Mouse (Mus musculus): ENCODE data around the gene Palmd. TPM values are rescaled to one million over a fixed set of nuclear protein-coding genes. Genes with fewer than 3 reads are reported as not detected.

Gene Palmd
- polyA plus RNA-seq, 1 experiment from 2014 or later, result 17.7 TPM

- H3K4me2 ChIP-seq (ENCODE audit: low read length), result no peak overlapping the region
- H3K9me3 ChIP-seq (ENCODE audit: control insufficient read depth, low read length), result no peaks in the 10 kb centered on the region
- no peaks in the 10 kb centered on the region for H3K4me1 ChIP-seq (ENCODE audit: control insufficient read depth in 2 of 2, insufficient read depth in 2 of 2, low read length in 2 of 2)
- no peak overlapping the region for H3K4me3 ChIP-seq (ENCODE audit: control insufficient read depth in 1 of 2, insufficient read depth in 1 of 2, low read depth in 1 of 2, low read length in 2 of 2)
- no peaks in the 10 kb centered on the region for H3K27me3 ChIP-seq (ENCODE audit: control insufficient read depth, insufficient read depth, low read length)
- 64% methylated on average over 14 of the region's 14 CpGs for WGBS
- no peak for ATAC-seq (ENCODE audit: insufficient number of reproducible peaks, insufficient read depth, low FRiP score, low read depth)
- no peak overlapping the region for H3K27ac ChIP-seq (replicated peaks in 1 of 2; ENCODE audit: control insufficient read depth in 1 of 2, insufficient read depth in 1 of 2, low read depth in 2 of 2, low read length in 2 of 2)
- H3K36me3 ChIP-seq (ENCODE audit: control insufficient read depth, insufficient read depth, low read length), result peaks cover 45% of the 10 kb centered on the region
- H3K9ac ChIP-seq (ENCODE audit: low read length), result no peak overlapping the region
These were observed 86.4 kb downstream of the Palmd start for GRCm38 (mm10) chr3:116882221-116882960.

GRCm38 (mm10) chr3:116870372-116870771, 98.4 kb downstream of the Palmd start:
- no peak for ATAC-seq (ENCODE audit: insufficient number of reproducible peaks, insufficient read depth, low FRiP score, low read depth)
- Histone ChIP-seq H3K9me3 (ENCODE audit: control insufficient read depth, low read length) (no peaks in the 10 kb centered on the region), H3K4me2 (ENCODE audit: low read length) (no peak overlapping the region), H3K4me3 (ENCODE audit: control insufficient read depth in 1 of 2, insufficient read depth in 1 of 2, low read depth in 1 of 2, low read length in 2 of 2) (no peak overlapping the region), H3K4me1 (ENCODE audit: control insufficient read depth in 2 of 2, insufficient read depth in 2 of 2, low read length in 2 of 2) (peaks cover 0 to 3% of the 10 kb centered on the region in 2 experiments; a peak in 1 of 4 replicates), H3K36me3 (ENCODE audit: control insufficient read depth, insufficient read depth, low read length) (no peaks in the 10 kb centered on the region), H3K27ac (replicated peaks in 1 of 2; ENCODE audit: control insufficient read depth in 1 of 2, insufficient read depth in 1 of 2, low read depth in 2 of 2, low read length in 2 of 2) (no peak overlapping the region), H3K27me3 (ENCODE audit: control insufficient read depth, insufficient read depth, low read length) (no peaks in the 10 kb centered on the region), H3K9ac (ENCODE audit: low read length) (no peak overlapping the region)
- WGBS, result 62% methylated on average over 3 of the region's 3 CpGs

Other genes starting within 250 kb of the Palmd start
- 121 and 135 TPM in 2 replicates for gene Agl, start 160.8 kb downstream of the Palmd start, polyA plus RNA-seq (2014; fragmentation: Nextera tagmentation; extraction: Ambion mirVana)
- gene Frrs1, start 109.5 kb downstream of the Palmd start, polyA plus RNA-seq (2014; fragmentation: Nextera tagmentation; extraction: Ambion mirVana), result 20.7 and 24.7 TPM in 2 replicates
- not detected in 2 replicates for gene 4930455H04Rik, start 720 bp downstream of the Palmd start, polyA plus RNA-seq (2014; fragmentation: Nextera tagmentation; extraction: Ambion mirVana)